Mouse (Mus musculus): Measurements from ENCODE around the gene Pitpnc1. TPM values are rescaled to one million over a fixed set of nuclear protein-coding genes. Genes with fewer than 3 reads are reported as not detected.
A peak's percentile ranks its signal among the peaks of the same experiment; 100 is the strongest.

Pitpnc1 gene
- polyA plus RNA-seq, 1 experiment: 11.3 TPM

DNA sequence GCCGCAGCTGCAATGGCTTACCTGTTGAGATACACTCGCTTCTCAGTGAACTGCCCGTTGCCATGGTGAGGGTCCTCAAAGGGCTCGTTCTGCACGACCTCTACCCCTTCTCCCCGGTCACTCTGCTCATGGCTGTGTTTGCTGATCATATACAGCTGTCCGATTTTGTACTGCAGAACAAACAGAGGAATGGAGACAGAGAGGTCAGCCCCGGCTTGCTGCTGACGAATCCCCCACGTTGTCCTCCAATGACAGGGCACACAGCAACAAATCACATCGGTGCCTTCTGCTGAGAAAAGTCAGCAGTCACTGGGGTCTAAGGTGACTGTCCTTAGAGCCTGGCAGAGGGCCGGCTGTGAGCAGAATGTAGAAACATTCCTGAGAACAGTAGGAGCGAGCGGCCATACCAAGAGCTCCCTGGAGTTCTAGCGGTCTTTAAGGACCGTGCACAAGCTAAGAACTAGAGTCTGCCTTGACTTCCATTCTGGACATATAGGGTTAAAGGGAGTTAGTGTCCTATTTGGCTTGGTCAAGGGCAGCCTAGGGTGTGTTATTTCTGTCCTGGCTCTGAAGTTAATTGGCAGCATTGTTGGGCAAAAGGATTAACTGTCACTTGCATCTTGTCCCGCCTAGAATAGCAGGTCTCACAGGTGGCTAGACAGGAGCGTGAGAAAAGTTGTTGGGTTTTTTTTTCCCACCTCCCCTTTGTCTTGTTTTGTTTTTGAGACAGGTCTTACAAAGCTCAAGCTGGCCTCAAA, 132.9 kb downstream of the Pitpnc1 start:
- H3K4me3 ChIP-seq (ENCODE audit: control insufficient read depth, insufficient read depth, low read length): no peak overlapping the region
- no peaks in the 10 kb centered on the region for H3K27me3 ChIP-seq (ENCODE audit: control insufficient read depth, insufficient read depth, low read length)
- TF ChIP-seq CTCF (IDR thresholded peaks at IDR 0.05; ENCODE audit: borderline replicate concordance, control insufficient read depth, extremely low read depth, insufficient read depth, low read length, poor library complexity): no peak
- no peak for TF ChIP-seq POLR2A (IDR thresholded peaks at IDR 0.05; ENCODE audit: control insufficient read depth, extremely low read depth, insufficient read depth, low read length, poor library complexity)
- no peaks in the 10 kb centered on the region for H3K36me3 ChIP-seq (ENCODE audit: control insufficient read depth, insufficient read depth, low read length)
- H3K4me1 ChIP-seq (replicated peaks; ENCODE audit: control insufficient read depth, insufficient read depth, low read length): no peaks in the 10 kb centered on the region
- WGBS: 94% methylated on average over 18 of the region's 18 CpGs
- H3K27ac ChIP-seq (ENCODE audit: control insufficient read depth, insufficient read depth, low read length): no peak overlapping the region
- no peak for DNase-seq

- WGBS: 97% methylated on average over 11 of the region's 11 CpGs
- H3K4me3 ChIP-seq (ENCODE audit: control insufficient read depth, insufficient read depth, low read length): no peak overlapping the region
- H3K27me3 ChIP-seq (ENCODE audit: control insufficient read depth, insufficient read depth, low read length): no peaks in the 10 kb centered on the region
- no peak overlapping the region for H3K27ac ChIP-seq (ENCODE audit: control insufficient read depth, insufficient read depth, low read length)
- no peaks in the 10 kb centered on the region for H3K36me3 ChIP-seq (ENCODE audit: control insufficient read depth, insufficient read depth, low read length)
- no peaks in the 10 kb centered on the region for H3K4me1 ChIP-seq (replicated peaks; ENCODE audit: control insufficient read depth, insufficient read depth, low read length)
- no peak for TF ChIP-seq CTCF (IDR thresholded peaks at IDR 0.05; ENCODE audit: borderline replicate concordance, control insufficient read depth, extremely low read depth, insufficient read depth, low read length, poor library complexity)
- TF ChIP-seq POLR2A (IDR thresholded peaks at IDR 0.05; ENCODE audit: control insufficient read depth, extremely low read depth, insufficient read depth, low read length, poor library complexity): no peak
- DNase-seq: no peak
Observed at GRCm38 (mm10) chr11:107335756-107336155, 134.7 kb downstream of the Pitpnc1 start.

GRCm38 (mm10) chr11:107334849-107335484, 135.5 kb downstream of the Pitpnc1 start:
- no peak for TF ChIP-seq POLR2A (IDR thresholded peaks at IDR 0.05; ENCODE audit: control insufficient read depth, extremely low read depth, insufficient read depth, low read length, poor library complexity)
- no peak for TF ChIP-seq CTCF (IDR thresholded peaks at IDR 0.05; ENCODE audit: borderline replicate concordance, control insufficient read depth, extremely low read depth, insufficient read depth, low read length, poor library complexity)
- Histone ChIP-seq H3K27me3 (ENCODE audit: control insufficient read depth, insufficient read depth, low read length) (no peaks in the 10 kb centered on the region), H3K4me1 (replicated peaks; ENCODE audit: control insufficient read depth, insufficient read depth, low read length) (no peaks in the 10 kb centered on the region), H3K27ac (ENCODE audit: control insufficient read depth, insufficient read depth, low read length) (no peak overlapping the region), H3K36me3 (ENCODE audit: control insufficient read depth, insufficient read depth, low read length) (no peaks in the 10 kb centered on the region), H3K4me3 (ENCODE audit: control insufficient read depth, insufficient read depth, low read length) (no peak overlapping the region)
- DNase-seq: no peak
- WGBS: 93% methylated on average over 15 of the region's 15 CpGs

DNA sequence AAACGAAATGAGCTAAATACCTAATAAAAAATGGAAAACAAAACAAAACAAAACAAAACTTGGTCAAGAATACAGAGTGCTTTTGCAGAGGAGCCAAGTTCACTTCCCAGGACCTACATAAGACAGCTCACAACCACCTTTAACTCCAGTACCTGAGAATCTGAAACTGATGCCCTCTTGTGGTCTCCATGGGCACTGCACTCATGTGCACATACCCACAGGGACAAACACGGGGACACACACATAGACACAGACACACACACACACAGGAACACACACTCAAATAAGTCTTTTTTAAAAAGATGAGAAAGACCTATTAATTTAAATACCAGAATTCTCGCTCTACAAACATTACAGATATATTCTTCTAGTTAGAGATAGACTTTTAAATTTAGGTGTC, 137.6 kb downstream of the Pitpnc1 start:
- H3K36me3 ChIP-seq (ENCODE audit: control insufficient read depth, insufficient read depth, low read length): no peaks in the 10 kb centered on the region
- TF ChIP-seq CTCF (IDR thresholded peaks at IDR 0.05; ENCODE audit: borderline replicate concordance, control insufficient read depth, extremely low read depth, insufficient read depth, low read length, poor library complexity) (no peak), POLR2A (IDR thresholded peaks at IDR 0.05; ENCODE audit: control insufficient read depth, extremely low read depth, insufficient read depth, low read length, poor library complexity) (no peak)
- DNase-seq: peak; percentile 6
- H3K4me1 ChIP-seq (replicated peaks; ENCODE audit: control insufficient read depth, insufficient read depth, low read length): no peaks in the 10 kb centered on the region
- no peaks in the 10 kb centered on the region for H3K27me3 ChIP-seq (ENCODE audit: control insufficient read depth, insufficient read depth, low read length)
- no peak overlapping the region for H3K4me3 ChIP-seq (ENCODE audit: control insufficient read depth, insufficient read depth, low read length)
- WGBS: 98% methylated on average over 3 of the region's 3 CpGs
- H3K27ac ChIP-seq (ENCODE audit: control insufficient read depth, insufficient read depth, low read length): no peak overlapping the region

GRCm38 (mm10) chr11:107332332-107332731, 138.2 kb downstream of the Pitpnc1 start:
- H3K4me1 ChIP-seq (replicated peaks; ENCODE audit: control insufficient read depth, insufficient read depth, low read length): no peaks in the 10 kb centered on the region
- WGBS: 97% methylated on average over 13 of the region's 13 CpGs
- no peaks in the 10 kb centered on the region for H3K36me3 ChIP-seq (ENCODE audit: control insufficient read depth, insufficient read depth, low read length)
- no peaks in the 10 kb centered on the region for H3K27me3 ChIP-seq (ENCODE audit: control insufficient read depth, insufficient read depth, low read length)
- no peak for TF ChIP-seq POLR2A (IDR thresholded peaks at IDR 0.05; ENCODE audit: control insufficient read depth, extremely low read depth, insufficient read depth, low read length, poor library complexity)
- no peak for TF ChIP-seq CTCF (IDR thresholded peaks at IDR 0.05; ENCODE audit: borderline replicate concordance, control insufficient read depth, extremely low read depth, insufficient read depth, low read length, poor library complexity)
- H3K4me3 ChIP-seq (ENCODE audit: control insufficient read depth, insufficient read depth, low read length): no peak overlapping the region
- H3K27ac ChIP-seq (ENCODE audit: control insufficient read depth, insufficient read depth, low read length): no peak overlapping the region
- DNase-seq: no peak

DNA sequence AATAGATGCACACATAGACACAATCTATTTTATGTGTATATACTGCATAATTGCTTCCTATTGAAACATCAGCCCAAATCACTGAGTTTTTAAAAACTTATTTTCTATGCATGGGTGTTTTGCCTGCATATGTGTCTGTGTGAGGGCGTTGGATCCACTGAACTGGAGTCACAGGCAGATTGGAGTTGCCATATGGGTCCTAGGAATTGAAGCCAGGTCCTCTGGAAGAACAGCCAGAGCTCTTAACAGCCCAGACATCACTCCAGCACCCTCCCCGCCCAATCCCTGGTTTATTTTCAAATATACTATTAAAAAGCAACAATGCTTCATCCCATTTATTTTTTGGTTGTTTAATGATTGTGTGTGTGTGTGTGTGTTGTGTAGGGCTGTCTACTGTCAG, 139.1 kb downstream of the Pitpnc1 start:
- Histone ChIP-seq H3K4me3 (ENCODE audit: control insufficient read depth, insufficient read depth, low read length) (no peak overlapping the region), H3K27ac (ENCODE audit: control insufficient read depth, insufficient read depth, low read length) (no peak overlapping the region), H3K4me1 (replicated peaks; ENCODE audit: control insufficient read depth, insufficient read depth, low read length) (no peaks in the 10 kb centered on the region), H3K36me3 (ENCODE audit: control insufficient read depth, insufficient read depth, low read length) (no peaks in the 10 kb centered on the region), H3K27me3 (ENCODE audit: control insufficient read depth, insufficient read depth, low read length) (no peaks in the 10 kb centered on the region)
- no peak for DNase-seq
- 93% methylated on average over 2 of the region's 2 CpGs for WGBS
- TF ChIP-seq CTCF (IDR thresholded peaks at IDR 0.05; ENCODE audit: borderline replicate concordance, control insufficient read depth, extremely low read depth, insufficient read depth, low read length, poor library complexity) (no peak), POLR2A (IDR thresholded peaks at IDR 0.05; ENCODE audit: control insufficient read depth, extremely low read depth, insufficient read depth, low read length, poor library complexity) (no peak)

All from thymus, adult 2 months (tissue).